Mouse (Mus musculus) neural tube, embryonic 10.5 days (tissue): ENCODE data around the gene Spg21.

ENCODE experiments used
- DNase-seq: peaks from one replicate; pipeline ENCODE4 v3.0.0-alpha.2; 2017; ENCODE audit warnings: low spot score; ENCODE audit errors: extremely low spot score

The Spg21 gene

DNA sequence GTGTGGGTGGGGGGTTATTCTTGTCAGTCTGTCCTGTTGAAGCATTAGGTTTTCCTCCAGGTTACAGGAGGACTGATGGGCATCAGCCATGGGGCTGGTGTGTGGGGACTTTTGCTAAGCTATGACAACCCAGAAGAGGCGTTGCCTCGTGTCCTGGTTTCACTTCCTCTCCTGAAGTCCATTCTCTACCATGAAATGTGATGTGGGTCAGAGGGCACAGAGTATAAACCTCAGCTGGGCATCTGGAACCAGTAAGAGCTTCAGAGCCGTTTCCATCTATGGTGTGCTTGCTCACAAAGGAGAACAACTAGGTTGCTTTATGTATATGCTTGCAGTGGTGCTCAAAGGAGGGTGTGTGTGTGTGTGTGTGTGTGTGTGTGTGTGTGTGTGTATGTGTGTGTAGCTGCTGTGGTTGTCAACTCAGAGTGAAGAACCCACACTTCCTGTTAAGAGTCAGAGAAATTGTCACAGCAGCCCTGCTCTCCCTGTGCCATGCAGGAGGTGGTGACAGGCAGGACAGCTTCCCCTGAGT is 74.5 kb downstream of the Spg21 start:
- DNase-seq: no peak

DNA sequence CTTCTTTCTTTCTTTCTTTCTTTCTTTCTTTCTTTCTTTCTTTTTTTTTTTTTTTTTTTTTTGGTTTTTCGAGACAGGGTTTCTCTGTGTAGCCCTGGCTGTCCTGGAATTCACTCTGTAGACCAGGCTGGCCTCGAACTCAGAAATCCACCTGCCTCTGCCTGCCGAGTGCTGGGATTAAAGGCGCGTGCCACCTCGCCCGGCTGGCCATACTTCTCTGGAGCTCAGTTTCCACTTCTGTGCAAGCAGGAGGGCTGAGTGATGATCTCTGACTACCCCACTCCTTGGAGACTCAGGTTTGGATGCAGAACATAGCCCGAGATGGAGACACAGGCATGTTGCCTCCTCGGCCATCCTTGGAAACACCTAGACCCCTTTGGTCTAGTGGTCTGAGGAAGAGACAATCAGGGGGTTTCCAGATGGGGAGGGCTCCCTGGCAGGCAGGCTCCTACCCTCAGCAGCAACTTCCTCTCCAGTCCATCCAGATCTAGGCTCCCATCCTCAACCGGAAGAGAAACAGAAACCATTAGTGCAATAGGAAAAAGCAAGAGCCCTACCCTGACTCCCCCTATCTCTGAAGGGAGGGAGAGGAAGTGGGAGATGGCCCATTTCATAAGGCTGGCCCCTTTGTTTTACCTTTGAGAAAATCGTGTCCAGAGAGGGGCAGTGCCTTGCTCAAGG is 75.2 kb downstream of the Spg21 start:
- no peak for DNase-seq

DNA sequence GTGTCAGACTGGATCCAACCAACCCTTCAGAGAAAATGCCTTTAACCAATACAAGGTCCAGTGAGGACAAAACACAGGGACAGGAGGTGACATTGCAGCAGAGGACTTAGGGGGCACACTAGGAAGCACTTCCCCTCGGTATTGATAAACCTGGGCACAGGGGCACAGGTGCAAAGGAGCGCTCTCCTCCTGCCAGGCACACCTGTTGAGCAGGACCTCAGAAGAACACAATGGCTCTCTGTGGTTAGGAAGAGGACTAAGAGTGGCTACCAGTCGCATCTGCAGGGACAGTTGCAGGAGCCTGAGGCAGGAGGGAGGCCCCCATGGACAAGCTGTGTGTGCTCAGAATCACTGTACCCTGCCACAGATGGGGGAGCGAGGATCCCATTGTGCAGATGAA is 75.7 kb downstream of the Spg21 start:
- DNase-seq: no peak
